Mouse (Mus musculus): ENCODE results near the gene Atpif1. TPM values are rescaled to one million over a fixed set of nuclear protein-coding genes. Genes with fewer than 3 reads are reported as not detected.
A peak's percentile ranks its signal among the peaks of the same experiment; 100 is the strongest.

Gene Atpif1
- total and polyA plus RNA-seq, 3 experiments = 292 to 397 (median 342) TPM

DNA sequence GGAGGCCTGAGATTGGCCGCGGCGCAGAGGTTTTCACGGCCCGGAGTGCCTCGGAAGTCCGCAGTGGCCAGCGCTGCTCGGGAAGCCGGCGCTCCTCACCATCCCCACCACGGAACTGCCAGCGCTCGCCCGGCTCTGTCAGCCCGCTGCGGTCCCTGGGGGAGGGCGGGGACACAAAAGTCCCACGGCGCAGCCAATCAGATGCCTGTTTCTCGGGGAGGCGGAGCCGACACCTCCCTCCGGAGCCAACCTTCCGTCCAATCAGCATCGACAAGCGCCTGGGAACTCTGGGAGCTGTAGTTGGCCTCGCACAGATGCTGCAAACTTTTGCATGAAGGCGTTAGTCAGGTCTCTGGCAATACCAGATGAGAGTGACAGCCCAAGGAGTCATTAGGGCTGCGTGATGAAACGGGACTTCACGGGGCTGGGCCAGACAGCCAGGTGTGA is 23.1 kb downstream of the Atpif1 start, which contains the start of gene Sesn2:
Gene Sesn2 (minus strand): TSS at position 150 of the 447 bp plus-strand sequence.
- dilution Hi-C loops (cut with MboI; ENCODE audit: extremely low pct_ligation_motif_present, extremely low pct_unique_long_range_greater_than_20kb, low sequenced_read_pairs) = no loop called here
- no peak for TF ChIP-seq JUND (conservative IDR thresholded peaks at IDR 0.05; ENCODE audit: low read depth, low read length)
- no peak for TF ChIP-seq ZKSCAN1 (IDR thresholded peaks at IDR 0.05; ENCODE audit: borderline replicate concordance, low read depth, low read length)
- TF ChIP-seq CTCF (conservative IDR thresholded peaks at IDR 0.05 in 1 of 2, IDR thresholded peaks at IDR 0.05 in 1 of 2; ENCODE audit: low read depth in 2 of 2, low read length in 2 of 2) = no peak
- TF ChIP-seq JUN (IDR thresholded peaks at IDR 0.05; ENCODE audit: insufficient read depth, low read depth, low read length) = no peak
- TF ChIP-seq SMC3 (IDR thresholded peaks at IDR 0.05; ENCODE audit: low read depth, low read length) = no peak
- peak; percentile 96 for TF ChIP-seq ZMIZ1 (IDR thresholded peaks at IDR 0.05; ENCODE audit: low read depth, low read length)
- peak; percentile 16; the same call in 1 of the 2 replicates for TF ChIP-seq MAZ (IDR thresholded peaks at IDR 0.05; ENCODE audit: low read depth, low read length)
- TF ChIP-seq POLR2A (IDR thresholded peaks at IDR 0.05; ENCODE audit: low read depth, low read length) = peak; percentile 97
- no peak for TF ChIP-seq USF2 (conservative IDR thresholded peaks at IDR 0.05; ENCODE audit: low read depth, low read length)
- no peak for TF ChIP-seq ZNF384 (IDR thresholded peaks at IDR 0.05; ENCODE audit: low read depth, low read length)
- peak; percentile 88 for TF ChIP-seq POLR2AphosphoS2 (IDR thresholded peaks at IDR 0.05; ENCODE audit: low read depth, low read length)
- TF ChIP-seq KAT2A (IDR thresholded peaks at IDR 0.05; ENCODE audit: insufficient replicate concordance, low read length) = peak; percentile 77; the same call in 1 of the 2 replicates
- peak; percentile 83; the same call in 1 of the 2 replicates for TF ChIP-seq MXI1 (IDR thresholded peaks at IDR 0.05; ENCODE audit: low read depth, low read length)
- no peak; the same call in 1 of the 2 replicates for TF ChIP-seq RCOR1 (conservative IDR thresholded peaks at IDR 0.05; ENCODE audit: low read depth, low read length)
- TF ChIP-seq UBTF (IDR thresholded peaks at IDR 0.05; ENCODE audit: low read depth, low read length) = 0 out of 2 replicates have a peak, but pooled peaks have one; percentile 79
- TF ChIP-seq EP300 (IDR thresholded peaks at IDR 0.05; ENCODE audit: low read length) = no peak
- TF ChIP-seq MEF2A (IDR thresholded peaks at IDR 0.05; ENCODE audit: borderline replicate concordance, low read depth, low read length) = peak; percentile 57; the same call in 1 of the 2 replicates
- peak; percentile 92 for TF ChIP-seq HCFC1 (IDR thresholded peaks at IDR 0.05; ENCODE audit: low read depth, low read length)
- no peak for TF ChIP-seq MAX (IDR thresholded peaks at IDR 0.05; ENCODE audit: low read length)
- TF ChIP-seq ETS1 (conservative IDR thresholded peaks at IDR 0.05; ENCODE audit: low read depth, low read length) = peak; percentile 54
- no peak for TF ChIP-seq MAFK (IDR thresholded peaks at IDR 0.05; ENCODE audit: insufficient replicate concordance, low read length)
- TF ChIP-seq CHD1 (IDR thresholded peaks at IDR 0.05; ENCODE audit: low read depth, low read length) = no peak
- TF ChIP-seq TBP (conservative IDR thresholded peaks at IDR 0.05; ENCODE audit: low read depth, low read length) = peak; percentile 92
- TF ChIP-seq IRF4 (IDR thresholded peaks at IDR 0.05; ENCODE audit: low read depth, low read length) = no peak
- TF ChIP-seq NELFE (IDR thresholded peaks at IDR 0.05; ENCODE audit: low read depth, low read length) = peak; percentile 99
- TF ChIP-seq E2F4 (IDR thresholded peaks at IDR 0.05; ENCODE audit: insufficient replicate concordance, low read depth, low read length) = no peak
- peak; percentile 52; the same call in 1 of the 2 replicates for TF ChIP-seq NRF1 (IDR thresholded peaks at IDR 0.05; ENCODE audit: low read depth, low read length)
- no peak for TF ChIP-seq PAX5 (IDR thresholded peaks at IDR 0.05; ENCODE audit: low read length)
- TF ChIP-seq BHLHE40 (IDR thresholded peaks at IDR 0.05; ENCODE audit: low read depth, low read length) = peak; percentile 60
- no peak for TF ChIP-seq USF1 (IDR thresholded peaks at IDR 0.05; ENCODE audit: low read depth, low read length)
- TF ChIP-seq ZC3H11A (IDR thresholded peaks at IDR 0.05; ENCODE audit: low read depth, low read length) = no peak
- peak; percentile 76 for TF ChIP-seq ELF1 (IDR thresholded peaks at IDR 0.05; ENCODE audit: low read depth, low read length)
- TF ChIP-seq TCF12 (IDR thresholded peaks at IDR 0.05; ENCODE audit: low read depth, low read length) = peak; percentile 98
- no peak; the same call in none of the 2 replicates for TF ChIP-seq CHD2 (IDR thresholded peaks at IDR 0.05; ENCODE audit: low read length)
- no peak; the same call in 1 of the 2 replicates for TF ChIP-seq MYC (IDR thresholded peaks at IDR 0.05; ENCODE audit: low read depth, low read length)
- no peak for TF ChIP-seq RAD21 (IDR thresholded peaks at IDR 0.05; ENCODE audit: low read depth, low read length)
- no peak; the same call in 1 of the 2 replicates for TF ChIP-seq GABPA (IDR thresholded peaks at IDR 0.05; ENCODE audit: insufficient replicate concordance, low read depth, low read length)
- TF ChIP-seq SIN3A (IDR thresholded peaks at IDR 0.05; ENCODE audit: low read length) = peak; percentile 92
- peak within 1 kb of the TSS; percentile 99 for H3K9ac ChIP-seq (ENCODE audit: insufficient read depth, low read depth)
- peaks cover 48% of the 10 kb centered on the region for H3K79me2 ChIP-seq (replicated peaks; ENCODE audit: control insufficient read depth, extremely low read depth, insufficient read depth, poor library complexity, severe bottlenecking)
- H3K4me3 ChIP-seq (replicated peaks in 1 of 3; ENCODE audit: low read depth in 2 of 3, low read length in 2 of 3, poor library complexity in 1 of 3) = peak within 1 kb of the TSS; percentile 66 to 96 (median 86)
- peak within 1 kb of the TSS; percentile 64 for H3K4me2 ChIP-seq (ENCODE audit: insufficient read depth, low read depth, poor library complexity, severe bottlenecking)
- in situ Hi-C loops (cut with MboI; ENCODE audit: low pct_ligation_motif_present, low pct_unique_long_range_greater_than_20kb, low sequenced_read_pairs) = loop anchor here (5.0 to 25.0 kb wide), 3 partner anchors 98 to 423 kb away; partner anchors contain the start of genes Epb41 and Rab42
- H3K9me3 ChIP-seq (replicated peaks; ENCODE audit: low read length) = no peaks in the 10 kb centered on the region
- peak; percentile 98 for DNase-seq (ENCODE audit: extremely low read depth)
- peak within 1 kb of the TSS; percentile 79 for H3K27ac ChIP-seq (ENCODE audit: insufficient read depth, low read depth)
- H3K27me3 ChIP-seq (replicated peaks) = no peaks in the 10 kb centered on the region
- H3K36me3 ChIP-seq (replicated peaks in 1 of 2; ENCODE audit: control insufficient read depth in 1 of 2, insufficient read depth in 1 of 2, low read length in 1 of 2) = peaks cover 7 to 25% of the 10 kb centered on the region in 2 experiments
- peaks cover 10 to 56% of the 10 kb centered on the region in 2 experiments for H3K4me1 ChIP-seq (ENCODE audit: control insufficient read depth in 1 of 2, insufficient read depth in 2 of 2)

Measured in CH12.LX (cell line).